Mouse (Mus musculus): ENCODE data around the gene Lypd5. TPM values are rescaled to one million over a fixed set of nuclear protein-coding genes. Genes with fewer than 3 reads are reported as not detected.

Gene Lypd5
- not detected for polyA plus RNA-seq (2012; fragmentation: generic; extraction: Trizol)
- long read RNA-seq, experiment 1 = 0 reads
- long read RNA-seq, experiment 2 = 0 reads

- no peak within 1 kb of the TSS for H3ac ChIP-seq (ENCODE audit: control insufficient read depth, insufficient read length, low read depth)
- TF ChIP-seq MYOD1 (IDR thresholded peaks at IDR 0.05; ENCODE audit: control insufficient read depth, insufficient read length, low read depth) (no peak), MAX (IDR thresholded peaks at IDR 0.05) (no peak), FOSL1 (IDR thresholded peaks at IDR 0.05; ENCODE audit: insufficient read depth, low read length, poor library complexity, severe bottlenecking) (no peak), CTCF (IDR thresholded peaks at IDR 0.05; ENCODE audit: control insufficient read depth, insufficient read depth, insufficient read length) (no peak), USF1 (IDR thresholded peaks at IDR 0.05; ENCODE audit: low read depth) (no peak), MYOG (IDR thresholded peaks at IDR 0.05; ENCODE audit: control insufficient read depth, extremely low read depth, insufficient read length) (no peak), CEBPB (IDR thresholded peaks at IDR 0.05; ENCODE audit: low read depth) (no peak)
- H3K79me3 ChIP-seq (ENCODE audit: low read depth) = no peaks in the 10 kb centered on the region
- peaks cover 43% of the 10 kb centered on the region for H3K27me3 ChIP-seq (ENCODE audit: control insufficient read depth, insufficient read depth, insufficient read length)
- no peaks in the 10 kb centered on the region for H3K79me2 ChIP-seq (ENCODE audit: control insufficient read depth, insufficient read depth)
- H3K36me3 ChIP-seq (ENCODE audit: control insufficient read depth, insufficient read depth) = no peaks in the 10 kb centered on the region
- H3K4me3 ChIP-seq (ENCODE audit: insufficient read depth, poor library complexity, severe bottlenecking) = no peak within 1 kb of the TSS
Measured at GRCm38 (mm10) chr7:24348896-24349295, at the start of gene Lypd5. TSS of gene Lypd5 (plus strand) at chr7:24349196.

- H3K79me3 ChIP-seq (ENCODE audit: low read depth) = no peaks in the 10 kb centered on the region
- no peaks in the 10 kb centered on the region for H3K27me3 ChIP-seq (ENCODE audit: control insufficient read depth, insufficient read depth, insufficient read length)
- peaks cover 8% of the 10 kb centered on the region for H3K36me3 ChIP-seq (ENCODE audit: control insufficient read depth, insufficient read depth)
- peak overlapping the region; percentile 49 for H3K4me3 ChIP-seq (ENCODE audit: insufficient read depth, poor library complexity, severe bottlenecking)
- no peaks in the 10 kb centered on the region for H3K79me2 ChIP-seq (ENCODE audit: control insufficient read depth, insufficient read depth)
- TF ChIP-seq FOSL1 (IDR thresholded peaks at IDR 0.05; ENCODE audit: insufficient read depth, low read length, poor library complexity, severe bottlenecking) (no peak), USF1 (IDR thresholded peaks at IDR 0.05; ENCODE audit: low read depth) (no peak), MYOG (IDR thresholded peaks at IDR 0.05; ENCODE audit: control insufficient read depth, extremely low read depth, insufficient read length) (no peak), MAX (IDR thresholded peaks at IDR 0.05) (no peak), MYOD1 (IDR thresholded peaks at IDR 0.05; ENCODE audit: control insufficient read depth, insufficient read length, low read depth) (no peak), CTCF (IDR thresholded peaks at IDR 0.05; ENCODE audit: control insufficient read depth, insufficient read depth, insufficient read length) (no peak), CEBPB (IDR thresholded peaks at IDR 0.05; ENCODE audit: low read depth) (no peak)
- H3ac ChIP-seq (ENCODE audit: control insufficient read depth, insufficient read length, low read depth) = no peak overlapping the region
Measured at GRCm38 (mm10) chr7:24299823-24300481, 49.0 kb upstream of the Lypd5 start.

DNA sequence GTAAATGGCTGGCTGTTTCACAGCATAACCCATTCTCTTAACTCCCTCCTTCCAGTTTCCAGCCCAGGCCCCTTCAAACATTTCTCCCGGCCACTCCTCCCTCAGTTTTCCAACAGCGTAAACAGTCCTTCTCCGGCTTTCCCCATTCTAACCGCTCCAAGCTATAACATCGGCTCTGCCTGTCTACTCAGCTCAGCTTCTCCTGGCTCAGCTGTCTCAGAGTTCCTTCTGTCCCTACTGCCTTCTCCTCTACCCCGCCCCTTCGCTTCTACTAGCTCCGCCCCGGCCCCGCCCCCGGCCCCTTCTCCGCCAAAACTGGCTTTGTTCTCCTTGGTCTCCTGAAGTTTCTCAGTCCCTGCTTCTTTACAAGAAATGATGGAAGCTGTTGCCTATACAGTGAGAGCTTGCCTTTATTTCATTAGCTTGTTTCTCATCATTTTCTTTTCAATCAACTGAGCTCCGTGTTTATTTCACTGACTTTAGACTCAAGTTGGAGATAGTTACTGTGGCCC lies 48.2 kb upstream of the Lypd5 start, which contains the start of gene Zfp61:
Gene Zfp61, minus strand, starts transcription at position 462 of the 512 bp plus-strand sequence.
- no peaks in the 10 kb centered on the region for H3K79me2 ChIP-seq (ENCODE audit: control insufficient read depth, insufficient read depth)
- TF ChIP-seq CTCF (IDR thresholded peaks at IDR 0.05; ENCODE audit: control insufficient read depth, insufficient read depth, insufficient read length) (no peak), MYOD1 (IDR thresholded peaks at IDR 0.05; ENCODE audit: control insufficient read depth, insufficient read length, low read depth) (no peak), MAX (IDR thresholded peaks at IDR 0.05) (no peak), MYOG (IDR thresholded peaks at IDR 0.05; ENCODE audit: control insufficient read depth, extremely low read depth, insufficient read length) (no peak), CEBPB (IDR thresholded peaks at IDR 0.05; ENCODE audit: low read depth) (no peak), USF1 (IDR thresholded peaks at IDR 0.05; ENCODE audit: low read depth) (no peak), FOSL1 (IDR thresholded peaks at IDR 0.05; ENCODE audit: insufficient read depth, low read length, poor library complexity, severe bottlenecking) (no peak)
- H3K27me3 ChIP-seq (ENCODE audit: control insufficient read depth, insufficient read depth, insufficient read length) = no peaks in the 10 kb centered on the region
- no peaks in the 10 kb centered on the region for H3K79me3 ChIP-seq (ENCODE audit: low read depth)
- H3ac ChIP-seq (ENCODE audit: control insufficient read depth, insufficient read length, low read depth) = no peak within 1 kb of the TSS
- H3K4me3 ChIP-seq (ENCODE audit: insufficient read depth, poor library complexity, severe bottlenecking) = no peak within 1 kb of the TSS
- H3K36me3 ChIP-seq (ENCODE audit: control insufficient read depth, insufficient read depth) = no peaks in the 10 kb centered on the region

- H3K4me3 ChIP-seq (ENCODE audit: insufficient read depth, poor library complexity, severe bottlenecking) = peak overlapping the region; percentile 34
- peaks cover 9% of the 10 kb centered on the region for H3K27me3 ChIP-seq (ENCODE audit: control insufficient read depth, insufficient read depth, insufficient read length)
- H3K36me3 ChIP-seq (ENCODE audit: control insufficient read depth, insufficient read depth) = no peaks in the 10 kb centered on the region
- H3ac ChIP-seq (ENCODE audit: control insufficient read depth, insufficient read length, low read depth) = peak overlapping the region; percentile 76
- TF ChIP-seq MYOG (IDR thresholded peaks at IDR 0.05; ENCODE audit: control insufficient read depth, extremely low read depth, insufficient read length) (no peak), USF1 (IDR thresholded peaks at IDR 0.05; ENCODE audit: low read depth) (no peak), FOSL1 (IDR thresholded peaks at IDR 0.05; ENCODE audit: insufficient read depth, low read length, poor library complexity, severe bottlenecking) (no peak), CTCF (IDR thresholded peaks at IDR 0.05; ENCODE audit: control insufficient read depth, insufficient read depth, insufficient read length) (no peak)
- no peaks in the 10 kb centered on the region for H3K79me2 ChIP-seq (ENCODE audit: control insufficient read depth, insufficient read depth)
- no peaks in the 10 kb centered on the region for H3K79me3 ChIP-seq (ENCODE audit: low read depth)
Measured at GRCm38 (mm10) chr7:24315726-24316566, 33.0 kb upstream of the Lypd5 start.

GRCm38 (mm10) chr7:24316567-24317092 lies 32.4 kb upstream of the Lypd5 start, which contains the start of gene Zfp94:
TSS of gene Zfp94 (minus strand) at chr7:24316666.
- Histone ChIP-seq H3K4me3 (ENCODE audit: insufficient read depth, poor library complexity, severe bottlenecking) (peak within 1 kb of the TSS; percentile 34), H3K79me2 (ENCODE audit: control insufficient read depth, insufficient read depth) (no peaks in the 10 kb centered on the region), H3K27me3 (ENCODE audit: control insufficient read depth, insufficient read depth, insufficient read length) (peaks cover 11% of the 10 kb centered on the region), H3K36me3 (ENCODE audit: control insufficient read depth, insufficient read depth) (no peaks in the 10 kb centered on the region), H3ac (ENCODE audit: control insufficient read depth, insufficient read length, low read depth) (peak within 1 kb of the TSS; percentile 76), H3K79me3 (ENCODE audit: low read depth) (no peaks in the 10 kb centered on the region)
- TF ChIP-seq MYOG (IDR thresholded peaks at IDR 0.05; ENCODE audit: control insufficient read depth, extremely low read depth, insufficient read length) = no peak
- no peak for TF ChIP-seq MAX (IDR thresholded peaks at IDR 0.05)

All from C2C12 (cell line).